Mouse (Mus musculus) spleen, embryonic (tissue): ENCODE data around the gene Specc1l.
"Not testable (repeated sequence)": the region's sequence is repeated elsewhere in the genome, so short reads cannot be mapped to it uniquely, and the experiment has no call there.

ENCODE experiments used
- CTCF ChIA-PET: fragments of 350-600 bp; sonication (Branson Sonifier 250); formaldehyde crosslinking; loops from one replicate; lab custom pipeline; 2022; lab: Charles Lee

Specc1l gene

DNA sequence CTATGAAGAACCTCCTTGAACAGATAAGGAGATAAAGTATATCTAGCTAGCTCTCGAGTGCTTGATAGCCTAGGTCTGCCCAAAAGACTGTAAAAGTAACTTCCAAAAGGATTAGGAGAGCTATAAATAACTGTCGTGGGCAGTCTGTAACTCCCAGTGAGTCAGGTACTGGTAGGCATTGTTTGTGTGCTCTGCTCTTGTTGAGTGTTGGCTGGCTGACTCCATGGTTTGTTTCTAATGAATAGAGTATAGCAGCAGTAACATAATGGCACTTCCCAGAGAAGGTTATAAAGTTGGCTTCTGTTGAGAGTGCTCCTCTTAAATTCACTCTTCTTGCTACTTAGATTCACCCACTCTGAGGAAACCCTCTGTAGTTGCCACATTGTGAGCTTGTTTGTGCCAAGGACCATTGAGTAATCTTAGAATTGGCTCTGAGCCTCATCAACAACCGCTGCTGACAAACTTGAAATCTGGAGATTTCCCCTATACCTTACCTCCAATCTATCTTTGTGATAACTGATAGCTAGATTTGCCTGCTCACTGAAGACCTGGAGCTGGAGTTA lies 53.2 kb downstream of the Specc1l start:
- CTCF ChIA-PET: no interaction called here

DNA sequence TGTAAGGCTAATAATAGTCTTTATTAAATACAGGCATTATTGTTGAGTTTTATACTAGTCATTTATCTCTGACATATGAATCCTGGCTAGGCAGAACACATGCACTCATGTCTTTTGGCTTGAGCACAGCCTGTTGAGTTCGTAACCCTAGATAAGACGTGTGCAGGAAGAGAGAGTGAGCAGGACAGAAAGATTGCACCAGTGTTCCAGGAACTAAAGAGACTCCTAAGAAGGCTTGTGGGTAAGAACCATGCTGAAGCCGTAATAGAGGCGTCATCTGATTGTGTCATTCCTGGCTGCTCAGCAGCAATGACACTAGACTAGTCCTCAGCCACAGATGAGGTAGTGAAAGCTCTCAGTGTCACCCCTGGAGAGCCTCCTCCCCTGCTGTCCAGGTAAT lies 61.1 kb downstream of the Specc1l start:
- CTCF ChIA-PET: no interaction called here

DNA sequence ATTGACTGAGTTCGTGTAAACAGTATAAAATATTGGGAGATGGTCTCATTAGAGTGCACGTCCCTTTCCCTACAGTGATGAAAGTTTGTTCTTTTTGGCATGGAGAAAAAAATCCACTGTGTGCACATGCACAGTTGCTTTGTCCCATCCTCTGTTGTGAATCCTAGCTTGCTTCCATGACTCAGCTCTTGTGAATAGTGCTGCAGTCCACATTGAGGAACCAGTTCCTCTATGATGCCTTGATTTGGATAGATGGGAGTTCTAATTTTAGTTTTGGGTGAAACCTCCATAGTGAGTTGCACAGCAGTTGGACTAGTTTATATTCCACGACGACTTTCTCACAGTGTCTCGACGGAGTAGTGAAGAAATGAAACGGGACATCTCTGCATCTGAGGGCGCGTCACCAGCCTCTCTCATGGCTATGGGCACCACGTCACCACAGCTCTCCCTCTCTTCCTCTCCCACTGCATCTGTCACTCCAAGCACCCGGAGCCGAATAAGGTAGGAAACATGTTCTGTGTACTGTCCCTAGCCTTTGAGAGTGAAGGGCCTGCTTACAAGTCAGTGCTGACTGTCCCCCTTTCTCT lies 64.6 kb downstream of the Specc1l start:
- CTCF ChIA-PET: no interaction called here

DNA sequence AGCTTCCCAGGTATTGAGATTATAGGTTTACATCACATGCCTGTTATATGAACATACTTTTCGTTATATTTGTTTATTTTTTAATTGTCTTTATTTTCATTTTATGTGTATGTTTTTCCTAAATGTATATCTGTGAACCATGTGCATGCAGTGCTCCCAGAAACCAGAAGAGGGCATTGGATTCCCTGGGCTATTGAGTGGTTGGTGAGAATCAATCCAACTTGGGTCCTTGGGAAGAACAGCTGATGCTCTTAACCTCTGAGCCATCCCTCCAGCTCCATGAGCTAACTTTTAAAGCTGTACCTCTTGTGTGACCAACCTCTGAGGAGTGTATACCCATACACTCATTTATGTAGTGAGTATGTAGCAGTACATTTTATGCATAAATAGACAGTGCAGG lies 65.6 kb downstream of the Specc1l start:
- CTCF ChIA-PET: no interaction called here

DNA sequence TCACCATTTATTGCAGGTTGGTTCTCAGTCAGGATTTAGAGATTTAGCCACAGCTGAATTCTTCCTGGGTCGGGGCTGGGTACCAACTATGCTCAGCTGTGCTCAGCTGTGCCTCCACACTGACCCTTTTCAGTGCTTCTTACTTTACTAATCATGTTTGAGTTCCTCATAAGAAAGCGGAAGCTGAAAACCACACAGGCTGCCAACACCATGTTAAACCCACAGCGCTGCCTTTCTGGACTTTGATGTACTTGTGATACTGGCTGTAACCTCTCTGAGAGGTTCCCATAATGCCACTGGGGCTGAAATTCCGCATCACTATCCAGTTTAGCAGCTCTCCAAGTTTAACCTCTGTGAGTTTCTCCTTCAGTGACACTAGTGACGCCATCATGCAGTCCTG lies 70.8 kb downstream of the Specc1l start:
- CTCF ChIA-PET: interaction anchor here (0.6 kb wide), 1 partner anchor 495 kb away, joined by 5 read pairs; no protein-coding TSS in a partner anchor

DNA sequence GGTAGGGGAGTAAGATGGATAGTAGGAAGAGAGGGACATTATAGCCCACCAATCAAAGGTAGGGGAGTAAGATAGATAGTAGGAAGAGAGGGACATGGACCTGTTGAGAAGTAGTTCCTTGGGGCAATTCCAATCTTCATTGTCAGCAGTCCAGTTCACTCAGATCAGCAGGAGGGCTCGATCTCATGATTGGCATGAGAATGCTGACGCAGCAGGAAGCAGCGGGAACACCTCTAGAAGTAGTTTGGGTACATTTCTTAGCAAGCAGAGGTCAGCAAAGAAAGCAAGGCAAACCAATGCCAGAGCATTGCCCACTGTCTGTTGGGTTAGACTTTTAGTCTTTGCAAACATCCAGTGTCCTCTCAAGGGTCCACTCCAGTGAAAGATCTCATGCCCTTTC lies 71.9 kb downstream of the Specc1l start:
- CTCF ChIA-PET: no interaction called here

DNA sequence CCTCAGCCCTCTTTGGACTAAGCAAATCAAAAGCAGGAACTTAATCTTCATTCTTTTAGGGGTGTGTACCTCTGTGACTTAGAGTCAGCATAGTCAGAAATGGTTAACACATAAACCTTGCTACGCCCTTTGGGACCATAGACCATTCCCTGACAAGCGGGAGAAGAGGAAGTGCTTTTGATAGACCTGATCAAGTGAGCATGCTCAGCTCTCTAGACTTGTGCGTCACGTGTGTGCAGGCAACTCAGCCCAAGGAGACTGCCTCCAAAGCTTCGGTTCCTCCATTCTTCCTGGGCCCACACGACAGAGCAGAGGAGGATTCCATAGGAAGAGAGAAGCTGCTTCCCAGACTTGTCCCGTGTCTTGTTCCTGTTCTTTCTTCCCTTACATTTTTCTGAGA lies 76.7 kb downstream of the Specc1l start:
- CTCF ChIA-PET: no interaction called here

DNA sequence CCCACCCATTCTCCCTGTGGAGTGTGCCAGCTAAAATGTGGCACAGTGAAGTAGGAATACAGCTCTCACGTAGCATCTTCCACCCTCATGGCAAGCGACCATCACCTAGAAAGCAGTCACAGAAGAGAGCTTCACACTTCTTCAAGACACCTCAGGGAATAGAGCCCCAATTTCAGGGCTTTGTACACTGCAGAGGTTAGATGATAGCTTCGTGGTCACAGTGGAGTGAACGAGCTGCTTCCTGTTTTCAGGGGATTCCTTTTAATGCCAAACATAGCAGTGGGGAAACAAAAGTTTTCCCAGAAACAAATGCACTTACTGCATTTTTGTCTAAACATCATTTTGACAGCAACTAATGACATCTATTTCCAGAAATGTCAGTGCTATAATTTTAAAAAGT lies 77.5 kb downstream of the Specc1l start:
- CTCF ChIA-PET: no interaction called here

DNA sequence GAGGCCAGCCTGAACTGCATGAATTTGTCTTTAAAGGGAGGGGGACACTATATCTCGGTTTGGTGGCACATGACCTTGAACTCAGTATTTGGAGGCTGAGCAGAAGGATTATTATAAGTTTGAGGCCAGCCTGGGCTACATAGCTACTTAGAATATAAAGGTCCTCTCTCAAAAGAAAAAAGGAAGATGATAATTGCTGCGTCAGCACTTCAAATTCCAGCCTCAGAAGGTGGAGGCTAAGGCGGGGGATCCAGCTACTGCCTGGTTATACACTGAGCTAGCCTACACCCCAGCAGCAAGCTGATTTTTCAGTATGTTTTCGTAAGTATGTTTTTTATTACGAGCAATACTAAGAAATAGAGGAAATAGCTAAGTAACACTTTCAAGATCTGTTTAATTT lies 78.8 kb downstream of the Specc1l start:
- CTCF ChIA-PET: no interaction called here

DNA sequence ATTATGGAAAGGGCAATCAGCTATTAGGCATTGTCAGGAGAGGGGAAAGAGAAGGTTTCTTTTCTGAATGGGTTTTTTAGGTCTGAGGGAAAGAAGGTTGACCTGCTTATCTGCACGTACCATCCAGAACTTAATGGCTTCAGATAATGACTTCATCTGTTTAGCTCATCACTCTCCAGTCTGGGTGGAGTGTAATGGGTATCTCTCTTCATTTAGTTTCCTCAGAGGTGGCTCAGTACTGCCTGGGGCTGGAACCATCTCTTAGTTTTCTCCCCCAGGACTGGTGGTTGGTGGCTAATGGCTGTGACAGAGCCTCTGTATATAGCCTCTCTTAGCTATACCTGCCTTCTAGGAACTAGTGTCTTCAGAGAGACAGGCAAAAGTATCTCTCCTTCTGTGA lies 79.5 kb downstream of the Specc1l start:
- CTCF ChIA-PET: interaction anchor here (0.6 kb wide), 1 partner anchor 154 kb away, joined by 5 read pairs; no protein-coding TSS in a partner anchor

DNA sequence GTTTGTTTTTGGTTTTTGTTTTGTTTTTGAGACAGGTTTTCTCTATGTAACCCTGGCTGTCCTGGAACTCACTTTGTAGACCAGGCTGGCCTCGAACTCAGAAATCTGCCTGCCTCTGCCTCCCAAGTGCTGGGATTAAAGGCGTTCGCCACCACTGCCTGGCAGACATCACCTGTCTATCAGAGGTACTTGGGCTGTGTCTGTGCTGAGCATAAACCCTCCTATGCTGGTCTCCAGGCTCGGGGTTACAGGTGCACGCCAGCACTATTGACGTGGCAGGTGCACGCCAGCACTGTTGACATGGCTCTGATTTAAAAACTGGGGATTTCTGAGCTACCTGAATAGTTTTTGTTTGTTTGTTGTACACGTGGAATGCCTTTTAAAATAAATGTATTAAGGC lies 80.3 kb downstream of the Specc1l start:
- CTCF ChIA-PET: not testable (repeated sequence)

DNA sequence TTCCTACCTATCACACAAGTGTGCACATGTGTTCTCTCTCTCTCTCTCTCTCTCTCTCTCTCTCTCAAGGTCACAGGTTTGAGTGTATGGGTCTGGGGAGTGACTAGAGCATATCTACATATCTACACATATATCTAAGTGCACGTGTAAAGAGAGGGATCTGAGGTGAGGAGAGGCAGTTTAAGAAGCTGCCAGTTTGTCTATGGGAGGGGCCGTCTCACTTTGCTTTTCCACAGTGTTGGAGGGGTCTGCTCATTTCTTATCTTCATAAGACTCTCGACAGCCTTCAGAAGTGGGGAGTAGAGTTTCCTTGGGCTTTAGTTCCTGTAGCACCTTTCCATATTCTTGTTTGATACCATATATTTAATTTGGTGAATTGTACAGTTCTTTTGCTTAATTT lies 81.4 kb downstream of the Specc1l start:
- CTCF ChIA-PET: no interaction called here

DNA sequence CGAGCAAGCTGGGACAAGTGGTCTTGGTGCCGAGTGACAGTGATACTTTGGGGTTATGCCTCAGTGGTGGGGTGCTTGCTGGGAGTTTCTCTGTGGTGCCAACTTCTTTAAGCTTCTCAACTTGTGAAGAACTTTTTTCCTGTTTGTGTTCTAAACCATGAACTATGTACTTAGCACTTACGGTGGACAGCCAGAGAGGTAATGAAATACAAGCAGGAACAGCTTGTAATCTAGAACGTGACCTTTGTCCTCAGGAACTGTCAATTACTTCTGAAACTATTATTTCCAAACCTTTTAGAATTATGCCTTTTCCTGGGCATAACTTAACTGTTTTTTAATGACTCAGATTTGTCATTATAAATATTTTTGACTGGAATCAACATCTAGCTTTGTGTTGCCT lies 82.5 kb downstream of the Specc1l start:
- CTCF ChIA-PET: no interaction called here

DNA sequence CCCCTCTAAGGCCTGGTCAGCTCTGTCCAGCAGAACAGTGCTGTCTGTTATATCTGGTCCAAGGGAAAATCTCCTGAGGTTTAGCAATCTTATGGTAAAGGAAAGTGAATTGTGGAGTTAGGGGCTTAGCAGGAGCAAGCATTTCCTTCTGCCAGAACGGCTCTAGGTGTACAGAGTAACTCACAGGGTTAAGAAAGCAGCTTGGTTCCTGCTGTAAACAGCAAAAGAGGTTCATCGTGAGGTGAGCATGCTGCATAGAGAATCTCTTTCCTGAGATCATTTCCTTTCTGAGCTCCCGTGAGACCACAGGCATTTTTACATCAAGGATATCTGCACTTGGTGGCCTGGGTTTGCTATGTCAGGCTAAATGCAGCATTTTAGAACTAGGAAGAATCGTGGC lies 83.1 kb downstream of the Specc1l start:
- CTCF ChIA-PET: interaction anchor here (0.6 kb wide), 1 partner anchor 61 kb away, joined by 3 read pairs; no protein-coding TSS in a partner anchor

DNA sequence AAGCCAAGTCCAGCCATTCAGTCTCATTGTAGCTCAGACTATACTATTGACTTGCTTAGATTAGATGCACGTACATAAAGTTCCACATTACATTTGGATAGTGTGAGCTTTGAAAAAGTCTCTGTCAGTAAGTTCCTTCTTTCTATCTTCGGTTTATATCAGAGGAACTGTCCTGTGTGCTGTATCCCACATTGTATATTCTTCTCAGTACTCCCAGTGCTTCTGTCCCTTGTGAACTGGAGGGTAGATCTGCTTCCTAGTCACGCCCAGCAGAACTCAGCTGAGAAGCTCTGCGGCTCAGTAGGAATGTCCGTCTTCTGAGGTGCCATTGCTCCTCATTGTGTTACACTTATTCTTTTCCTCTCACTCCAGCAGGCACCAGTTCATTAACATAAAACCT lies 86.7 kb downstream of the Specc1l start:
- CTCF ChIA-PET: interaction anchor here (1.0 kb wide), 1 partner anchor 38 kb away, joined by 4 read pairs; no protein-coding TSS in a partner anchor

DNA sequence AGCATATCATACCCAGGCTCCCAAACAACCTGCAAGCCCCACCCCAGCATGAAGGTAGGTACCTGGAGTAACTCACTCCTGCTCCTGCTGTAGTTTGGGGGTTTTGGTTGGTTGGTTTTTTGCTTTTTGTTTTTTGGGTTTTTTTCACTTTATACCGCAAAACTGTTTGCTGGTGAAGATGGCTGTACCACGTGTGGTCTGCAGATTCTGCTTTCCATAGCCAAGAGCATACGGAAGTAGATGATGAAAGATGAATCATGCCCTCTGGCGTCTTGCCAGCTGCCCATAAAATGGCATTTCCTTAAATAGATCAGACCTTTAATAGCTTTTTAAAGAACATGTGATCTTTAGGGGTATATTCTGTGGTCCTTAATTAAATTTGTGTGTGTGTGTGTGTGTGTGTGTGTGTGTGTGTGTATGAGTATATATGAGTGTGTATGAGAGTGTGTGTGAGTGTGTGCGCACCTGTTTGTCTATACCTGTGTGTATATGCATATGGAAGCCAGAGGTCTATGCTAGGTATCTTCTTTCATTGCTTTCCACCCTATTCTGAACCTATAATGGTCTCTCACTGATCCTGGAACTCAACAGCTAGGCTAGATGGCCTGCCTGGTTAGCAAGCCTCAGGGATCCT lies 88.0 kb downstream of the Specc1l start:
- CTCF ChIA-PET: interaction anchor here (0.6 to 0.7 kb wide), 4 partner anchors 25 to 210 kb away, joined by 3 to 7 read pairs (median 3); no protein-coding TSS in a partner anchor

DNA sequence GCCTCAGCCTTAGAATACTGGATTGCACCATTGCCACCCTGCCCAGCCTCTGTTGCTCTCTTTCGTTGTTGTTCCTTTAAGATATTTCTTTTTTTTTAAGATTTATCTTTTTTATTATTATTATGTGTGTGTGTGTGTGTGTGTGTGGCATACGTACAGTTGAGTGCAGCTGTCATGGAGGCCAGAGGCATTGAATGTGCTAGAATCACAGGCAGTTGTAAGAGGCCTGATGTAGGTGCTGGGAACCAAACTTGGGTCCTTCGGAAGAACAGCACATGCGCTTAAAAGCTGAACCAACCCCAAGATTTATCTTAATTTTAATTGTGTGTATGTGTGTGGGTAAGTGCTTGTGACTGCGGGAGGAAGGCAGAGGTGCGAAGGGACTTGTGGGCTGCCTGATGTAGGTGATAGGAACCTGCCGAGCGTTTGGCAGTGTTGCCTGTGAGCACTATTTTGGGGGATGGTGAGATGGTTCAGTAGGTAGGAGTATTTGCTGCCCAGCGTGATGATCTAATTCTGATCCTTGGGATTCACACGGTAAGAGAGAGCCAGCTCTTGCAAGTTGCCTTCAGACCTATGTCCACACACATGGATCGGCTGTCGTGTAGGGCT lies 89.4 kb downstream of the Specc1l start:
- CTCF ChIA-PET: no interaction called here

DNA sequence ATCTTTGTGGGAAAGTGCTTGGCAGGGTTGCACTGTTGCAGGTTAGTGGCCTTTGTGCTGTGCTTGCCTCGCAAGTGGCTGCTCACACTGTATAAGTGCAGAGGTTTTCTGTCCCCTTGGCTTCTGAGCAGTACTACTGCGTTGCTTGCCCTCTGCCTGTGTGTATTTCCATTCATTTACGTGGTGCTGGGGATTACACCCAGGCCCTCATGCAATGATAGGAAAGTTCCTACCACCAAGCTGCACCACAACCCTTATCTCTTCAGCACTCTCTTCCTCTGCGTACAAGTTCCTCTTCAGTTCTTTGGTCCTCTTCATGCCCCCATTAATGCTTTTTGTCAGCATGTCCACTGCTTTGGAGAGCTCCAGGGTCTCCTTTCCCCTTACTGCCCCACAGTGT lies 90.1 kb downstream of the Specc1l start:
- CTCF ChIA-PET: no interaction called here

DNA sequence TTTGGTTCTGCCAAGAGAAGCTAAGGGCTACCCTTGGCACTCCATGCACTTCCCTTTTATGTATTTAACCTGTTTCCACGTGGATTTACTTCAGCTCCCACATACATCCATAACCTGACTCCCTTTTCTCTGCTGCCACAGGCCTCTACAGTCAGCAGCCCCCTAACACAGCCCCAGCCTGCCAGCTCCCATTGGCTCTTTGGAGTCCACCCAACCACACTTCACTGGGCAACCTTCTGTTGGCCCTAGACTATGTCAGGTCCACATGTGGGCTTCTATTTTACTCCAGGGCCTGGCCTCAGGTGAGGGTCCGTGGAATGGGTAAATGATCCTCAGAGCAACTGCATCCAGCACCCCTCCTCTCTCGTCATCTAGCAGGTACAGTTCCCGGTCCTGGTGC lies 90.7 kb downstream of the Specc1l start:
- CTCF ChIA-PET: no interaction called here

DNA sequence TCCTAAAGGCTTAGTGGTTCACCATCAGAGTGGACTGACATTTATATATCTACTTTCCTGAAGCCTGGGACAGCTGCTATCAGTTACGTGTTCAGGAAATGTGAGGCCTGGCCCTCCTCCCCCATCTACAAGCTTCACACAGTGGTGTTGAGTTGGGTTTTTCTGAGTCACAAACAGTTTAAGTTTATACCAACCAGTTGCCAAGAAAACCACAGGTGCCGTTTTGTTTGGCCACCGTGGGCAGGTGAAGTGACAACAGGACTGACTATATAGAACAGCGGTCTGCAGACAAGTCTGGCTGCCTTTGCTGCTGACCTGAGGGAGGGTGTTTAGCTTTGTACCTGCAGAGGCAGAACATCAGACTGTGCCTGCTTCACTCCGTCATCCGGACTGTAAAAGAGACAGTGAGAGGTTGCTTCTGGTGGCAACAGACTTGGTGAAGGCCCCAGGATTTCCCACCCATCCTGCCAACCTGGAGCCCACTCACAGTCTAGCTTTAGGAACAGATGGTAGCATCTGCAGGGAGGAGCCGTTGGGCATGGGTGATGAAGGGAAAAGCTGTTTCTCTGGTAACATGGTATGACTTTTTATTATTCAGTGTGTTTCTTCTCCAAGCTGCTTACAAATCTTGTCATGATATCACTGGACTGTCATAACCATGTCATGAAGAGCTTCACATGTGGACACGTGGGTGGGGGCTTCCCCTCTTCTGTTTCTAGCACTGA lies 91.6 kb downstream of the Specc1l start:
- CTCF ChIA-PET: interaction anchor here (0.6 to 1.6 kb wide), 4 partner anchors 14 to 210 kb away, joined by 3 to 12 read pairs (median 4); partner anchors contain the start of gene Specc1l

DNA sequence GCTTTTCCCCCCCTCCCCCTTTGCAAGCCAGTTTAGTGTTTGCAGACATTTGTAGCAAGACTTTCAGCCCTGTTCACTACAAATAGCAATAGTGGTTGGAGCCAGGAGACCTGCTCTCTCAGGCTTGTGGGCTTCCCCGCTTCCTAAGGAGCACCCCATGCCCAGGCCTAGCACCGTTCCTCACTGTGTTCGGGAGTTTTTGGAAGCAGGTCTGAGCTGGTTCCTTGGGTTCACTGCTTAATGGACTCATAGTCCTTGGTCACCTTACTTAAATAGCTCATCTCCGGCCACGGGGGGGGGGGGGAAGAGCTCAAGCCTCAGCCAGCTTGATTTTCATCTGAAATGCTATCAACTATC lies 92.2 kb downstream of the Specc1l start:
- CTCF ChIA-PET: interaction anchor here (0.6 to 1.6 kb wide), 3 partner anchors 13 to 210 kb away, joined by 3 to 12 read pairs (median 6); partner anchors contain the start of gene Specc1l

DNA sequence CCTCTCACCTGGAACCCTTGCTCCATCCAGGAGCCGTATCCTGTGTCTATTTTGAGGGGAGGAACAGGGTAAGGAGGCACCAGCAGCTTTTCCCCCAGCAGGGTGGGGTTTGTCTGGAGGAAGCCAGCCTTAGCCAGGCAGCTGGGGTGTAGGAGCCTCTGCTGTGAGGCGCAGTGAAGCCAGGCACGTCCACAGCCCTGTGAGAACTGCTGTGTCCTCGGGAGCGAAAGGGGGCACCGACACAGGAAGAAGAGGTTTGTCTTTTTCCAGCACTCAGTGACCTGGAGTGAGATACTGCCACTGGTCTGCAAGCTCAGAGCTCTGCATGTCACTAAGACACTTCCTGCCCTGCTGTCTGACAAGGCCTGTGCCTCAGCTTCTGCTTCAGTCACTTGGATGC lies 92.5 kb downstream of the Specc1l start:
- CTCF ChIA-PET: interaction anchor here (0.6 to 1.6 kb wide), 3 partner anchors 13 to 209 kb away, joined by 3 to 12 read pairs (median 6); partner anchors contain the start of gene Specc1l
